Mouse (Mus musculus): ENCODE measurements around the gene Ddc.

Gene Ddc

DNA sequence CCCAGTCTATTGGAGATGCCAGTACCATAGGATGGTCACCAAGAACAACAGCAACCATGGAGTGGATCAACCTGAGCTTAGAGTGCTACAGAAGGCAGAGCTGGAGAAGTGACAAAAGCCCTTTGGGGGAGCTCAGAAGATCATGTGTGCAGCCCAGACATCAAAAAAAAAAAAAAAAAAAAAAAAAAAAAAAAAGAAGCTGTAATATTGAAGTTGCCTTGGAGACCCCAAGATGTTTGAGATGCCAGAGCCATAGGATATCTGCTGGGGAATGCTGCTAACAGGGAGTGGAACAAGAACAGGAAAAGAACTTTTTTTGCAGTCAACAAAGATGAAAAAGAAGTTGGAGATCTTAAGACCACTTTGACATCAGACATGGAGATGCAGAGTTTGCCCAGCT, 7.6 kb upstream of the Ddc start:
- no peak for DNase-seq (ENCODE audit: low spot score in 2 of 2)

DNA sequence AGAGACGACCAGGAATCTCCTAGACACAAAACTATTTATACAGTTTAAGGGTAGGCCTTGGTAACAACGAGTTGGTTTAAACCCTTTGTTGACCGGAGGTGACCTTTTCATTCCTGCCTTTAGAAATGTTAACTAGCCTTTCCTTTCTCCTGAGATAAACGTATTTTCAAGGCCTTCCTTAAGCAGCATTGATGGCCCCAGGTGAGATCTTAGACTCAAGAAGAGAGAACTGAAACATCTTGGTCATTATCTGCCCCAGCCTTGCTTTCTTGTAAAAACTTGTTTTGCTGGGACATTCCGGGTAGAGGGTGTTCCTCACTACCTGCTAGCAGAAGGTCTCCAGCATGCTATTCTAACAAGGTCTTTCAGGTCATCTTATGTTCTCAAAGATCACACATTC, 7.1 kb upstream of the Ddc start:
- DNase-seq (ENCODE audit: low spot score in 2 of 2), result no peak

DNA sequence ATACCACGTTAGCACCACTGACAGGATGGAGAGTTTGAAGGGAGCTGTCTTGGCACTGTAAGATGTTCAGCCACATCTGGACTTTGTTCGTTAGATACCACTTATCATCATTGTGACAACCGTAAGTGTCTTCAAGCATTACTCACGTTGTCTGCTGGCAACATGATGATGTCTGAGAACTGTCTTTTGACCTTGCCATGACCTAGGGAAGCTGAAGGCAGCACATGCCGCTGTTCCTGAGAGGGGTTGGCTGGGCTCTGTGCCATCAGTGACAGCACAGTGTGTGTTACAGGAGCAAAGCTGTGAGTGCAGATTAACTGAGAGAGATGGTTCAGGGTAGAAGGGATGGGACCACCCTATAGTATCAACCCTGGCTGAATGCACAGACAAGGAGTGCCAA, 3.6 kb upstream of the Ddc start:
- DNase-seq (ENCODE audit: low spot score in 2 of 2), result no peak

DNA sequence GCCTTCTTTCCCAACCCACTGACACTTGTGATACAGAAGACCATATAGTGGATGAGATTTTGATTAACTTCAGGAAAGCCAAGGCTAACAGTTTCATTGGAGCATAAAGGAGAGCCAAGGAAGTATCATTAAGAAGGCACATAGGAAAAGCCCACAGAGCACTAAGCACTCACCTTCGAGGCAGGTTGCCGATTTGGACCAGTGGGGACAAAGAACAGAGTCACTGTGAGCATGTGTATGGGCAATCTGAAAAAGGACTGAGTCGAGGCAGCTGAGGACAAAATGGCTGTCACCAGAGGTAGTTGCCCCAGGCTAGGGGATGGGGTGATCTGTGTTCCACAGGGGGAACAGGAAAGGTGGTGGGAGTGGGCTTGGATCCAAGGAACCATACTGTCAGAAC, 552 bp upstream of the Ddc start:
- no peak for DNase-seq (ENCODE audit: low spot score in 2 of 2)

DNA sequence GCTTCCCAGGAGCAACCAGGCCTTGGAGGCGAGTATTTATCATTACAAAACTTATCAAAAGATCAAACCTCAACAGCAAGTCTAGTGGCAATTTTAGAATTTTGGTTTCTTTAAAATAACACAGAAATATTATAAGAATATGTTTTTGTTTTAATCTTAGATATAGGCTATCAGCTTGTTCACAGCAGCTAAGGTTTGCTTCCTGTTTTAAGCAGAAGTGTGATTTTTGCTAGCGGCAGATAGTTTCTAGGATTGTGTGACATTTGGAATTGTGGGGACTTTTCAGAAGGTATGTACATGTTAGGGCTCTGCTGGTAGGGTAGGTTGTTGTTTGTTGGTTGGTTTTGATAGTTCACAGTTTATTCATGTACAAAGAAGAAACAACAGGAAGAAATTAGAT, 2.5 kb downstream of the Ddc start:
- no peak for DNase-seq (ENCODE audit: low spot score in 2 of 2)

DNA sequence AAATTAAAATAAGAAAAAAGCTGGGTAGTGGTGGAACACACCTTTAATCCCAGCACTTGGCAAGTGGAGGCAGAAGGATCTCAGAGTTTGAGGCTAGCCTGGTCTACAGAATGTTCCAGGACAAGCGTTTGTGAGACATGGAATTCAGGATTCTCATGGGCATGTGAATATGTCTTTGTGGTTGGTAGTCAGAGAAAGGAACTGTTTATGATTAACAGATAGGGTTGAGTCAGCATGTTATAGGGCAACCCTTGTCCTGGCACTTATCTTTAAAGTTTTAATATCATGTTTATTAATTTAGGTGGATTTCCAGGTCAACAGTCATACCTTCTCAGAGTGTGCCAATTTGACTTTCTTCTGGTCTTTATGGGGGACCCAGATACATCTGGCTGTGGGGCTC, 4.2 kb downstream of the Ddc start:
- no peak for DNase-seq (ENCODE audit: low spot score in 2 of 2)

DNA sequence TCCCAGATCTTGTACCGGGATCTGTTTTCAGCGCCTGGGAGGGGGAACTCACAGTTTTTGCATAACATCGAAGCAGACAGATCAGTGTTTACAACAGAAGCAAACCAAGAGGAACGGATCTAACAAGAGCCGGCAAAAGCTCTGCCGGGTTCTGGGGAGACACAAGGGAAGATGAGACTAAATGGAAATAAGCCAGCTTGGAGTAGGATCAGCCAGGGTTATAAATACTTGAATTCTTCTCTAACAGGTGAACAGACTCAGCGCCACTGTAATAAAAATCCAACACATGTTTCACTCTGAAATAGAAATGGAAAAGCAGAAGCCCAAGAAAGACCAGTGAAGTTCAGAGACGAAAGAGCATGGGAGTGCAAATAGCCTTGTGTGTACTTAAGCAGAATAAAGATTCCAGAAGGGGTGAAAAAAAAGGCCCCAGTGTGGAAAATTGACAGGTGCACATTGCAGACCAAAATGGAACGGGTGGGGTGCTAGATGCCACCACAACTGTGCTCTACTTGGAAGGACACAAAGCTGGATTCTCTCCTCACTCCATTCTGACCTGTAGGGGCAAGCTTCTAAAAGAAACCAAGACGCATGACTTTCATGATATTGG, 4.8 kb downstream of the Ddc start:
- no peak for DNase-seq (ENCODE audit: low spot score in 2 of 2)

DNA sequence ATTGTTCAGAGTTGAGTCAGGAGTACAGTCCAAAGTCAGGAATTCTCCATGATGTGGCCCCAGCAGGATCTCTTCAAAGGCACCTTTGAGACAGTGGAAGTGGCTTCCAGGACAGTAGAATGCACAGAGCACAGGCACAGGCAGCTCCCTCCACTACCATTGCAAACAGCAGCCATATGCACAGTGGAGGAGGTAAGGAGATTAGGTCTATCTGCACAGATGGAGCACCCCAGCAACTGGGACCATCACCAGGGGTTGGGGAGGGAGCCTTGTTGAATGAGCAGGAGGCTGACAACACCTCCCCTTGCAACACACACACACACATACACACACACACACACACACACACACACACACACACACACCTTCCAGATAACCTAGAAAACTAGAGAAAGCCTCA, 6.1 kb downstream of the Ddc start:
- DNase-seq (ENCODE audit: low spot score in 2 of 2), result no peak

DNA sequence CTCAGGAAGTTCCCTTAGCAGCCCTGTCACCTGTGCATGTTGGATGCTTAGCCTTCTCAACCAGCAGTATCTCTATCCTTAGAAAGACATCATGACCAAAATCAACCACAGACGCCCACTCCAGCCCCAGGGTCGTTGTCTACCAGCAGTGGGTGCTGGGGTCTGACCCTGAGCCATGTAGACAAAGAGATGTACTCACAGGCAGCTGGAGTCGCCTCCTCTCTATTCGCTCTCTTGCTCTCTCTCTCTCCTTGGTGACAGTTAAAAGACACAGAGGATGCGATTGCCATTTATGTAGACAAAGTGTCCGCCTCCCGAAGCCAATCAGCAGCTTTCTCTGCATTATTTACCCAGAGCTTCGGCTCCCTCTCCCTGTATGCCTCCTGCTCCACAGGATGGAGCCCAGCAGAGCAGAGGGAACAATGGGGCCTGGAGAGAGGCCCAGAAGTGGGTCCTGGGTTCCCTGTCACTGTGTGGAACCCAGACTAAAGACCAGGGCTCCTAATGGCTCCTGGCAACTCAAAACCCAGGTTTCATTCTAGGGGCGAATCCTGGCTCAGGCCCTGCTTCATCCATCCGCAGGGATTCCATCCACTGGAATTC, 7.7 kb downstream of the Ddc start:
- no peak for DNase-seq (ENCODE audit: low spot score in 2 of 2)

DNA sequence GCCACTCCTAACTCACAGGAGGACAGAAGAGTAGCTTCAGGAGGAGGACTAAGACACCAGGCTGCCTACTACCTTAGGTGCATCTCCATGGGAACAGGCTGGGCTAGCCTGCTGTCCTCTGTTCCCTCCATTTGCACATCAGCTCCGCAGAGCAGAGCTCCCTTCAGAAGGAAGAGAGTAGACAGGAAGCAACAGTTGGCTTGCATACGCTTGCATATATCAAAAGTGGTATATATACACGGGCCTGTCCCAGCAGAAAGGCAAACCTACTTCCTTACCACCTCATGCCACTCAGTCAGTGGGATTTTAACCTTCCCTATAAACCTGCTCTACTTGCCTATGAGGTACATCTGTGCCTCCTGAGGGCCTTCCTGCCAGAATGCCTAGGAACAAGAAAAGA, 9.2 kb downstream of the Ddc start:
- DNase-seq (ENCODE audit: low spot score in 2 of 2), result no peak

DNA sequence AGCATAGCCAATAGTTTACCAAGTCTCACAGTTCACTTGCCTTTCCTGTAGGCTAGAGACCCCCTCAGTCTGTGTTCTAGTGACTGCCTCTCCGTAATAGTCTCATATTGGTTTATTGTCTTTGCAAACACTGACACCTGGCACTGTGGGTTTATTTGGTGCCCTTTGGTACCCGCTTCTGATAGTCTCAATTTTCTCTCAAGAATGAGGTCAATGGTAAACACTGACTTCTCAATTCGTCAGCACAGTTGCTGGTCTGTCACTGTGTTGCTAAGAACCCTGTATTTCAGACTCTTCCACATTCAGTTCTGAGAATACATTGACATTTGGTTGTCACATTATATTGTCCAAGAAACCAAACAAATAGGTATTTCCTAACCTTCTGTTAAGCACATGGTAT, 9.9 kb downstream of the Ddc start:
- no peak for DNase-seq (ENCODE audit: low spot score in 2 of 2)

DNA sequence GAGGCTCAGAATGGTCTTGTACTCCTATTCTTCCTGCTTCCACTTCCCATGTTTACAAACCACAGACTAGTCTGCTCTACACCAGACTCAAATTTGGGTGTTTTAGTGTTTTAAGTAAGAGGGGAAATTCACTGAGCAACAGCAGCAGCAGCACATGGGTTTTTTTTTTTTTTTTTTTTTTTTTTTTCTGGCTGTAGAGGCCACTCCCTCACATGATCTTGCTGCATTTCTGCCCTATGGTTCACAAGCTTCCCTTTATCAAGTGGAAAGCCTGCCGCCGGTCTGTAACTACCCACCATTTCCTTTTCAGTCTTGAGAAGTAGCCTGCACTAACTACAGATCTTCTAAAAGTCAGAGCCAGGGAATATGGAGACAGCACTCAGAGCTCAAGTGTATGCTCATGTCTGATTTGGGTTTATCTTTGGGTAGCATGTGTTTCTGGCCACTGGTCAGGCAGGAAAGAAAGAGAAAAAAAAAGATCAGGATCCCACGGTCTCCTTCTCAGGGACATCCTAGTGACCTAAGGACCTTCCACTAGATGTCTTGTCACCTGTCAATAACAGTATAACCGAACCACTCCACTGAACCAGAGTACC, 11.4 kb downstream of the Ddc start:
- no peak for DNase-seq (ENCODE audit: low spot score in 2 of 2)

DNA sequence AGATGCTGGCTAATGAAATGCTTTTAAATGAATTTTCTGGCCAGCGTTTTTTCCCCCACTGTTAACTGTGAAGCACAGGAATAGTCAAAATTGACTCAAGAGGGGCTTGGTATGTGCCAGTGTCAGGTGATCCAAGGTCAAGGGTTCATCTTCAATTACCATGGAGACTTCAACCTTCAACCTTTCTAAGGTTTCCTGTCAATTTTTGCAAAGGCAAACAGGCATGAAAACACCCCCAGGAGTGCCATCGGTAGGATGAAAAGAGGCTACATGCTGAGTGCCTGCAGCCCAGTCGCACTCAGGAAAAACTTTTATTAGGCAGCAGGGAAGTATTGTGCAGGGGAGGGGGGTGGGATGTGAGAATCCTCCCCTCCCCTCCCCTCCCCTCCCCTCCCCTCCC, 12.0 kb downstream of the Ddc start:
- no peak for DNase-seq (ENCODE audit: low spot score in 2 of 2)

DNA sequence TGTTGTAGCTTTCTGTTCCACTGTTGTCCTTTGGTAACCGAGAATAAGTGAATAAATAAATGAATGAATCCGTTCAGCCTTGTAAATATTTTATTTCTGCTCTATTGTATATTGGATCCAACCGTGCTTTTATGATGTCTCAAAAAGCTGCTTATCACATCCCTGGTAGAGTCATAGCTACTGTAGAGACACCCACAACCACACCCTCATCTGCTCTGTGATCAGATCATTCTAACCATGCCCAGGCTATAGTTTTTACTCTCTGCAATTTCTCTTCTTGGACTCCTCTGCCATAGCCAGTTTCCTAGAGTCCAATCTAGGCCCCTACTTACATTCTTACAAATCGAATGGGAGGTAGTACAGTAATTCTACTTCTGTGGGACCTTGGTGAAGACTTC, 12.7 kb downstream of the Ddc start:
- DNase-seq (ENCODE audit: low spot score in 2 of 2), result no peak

DNA sequence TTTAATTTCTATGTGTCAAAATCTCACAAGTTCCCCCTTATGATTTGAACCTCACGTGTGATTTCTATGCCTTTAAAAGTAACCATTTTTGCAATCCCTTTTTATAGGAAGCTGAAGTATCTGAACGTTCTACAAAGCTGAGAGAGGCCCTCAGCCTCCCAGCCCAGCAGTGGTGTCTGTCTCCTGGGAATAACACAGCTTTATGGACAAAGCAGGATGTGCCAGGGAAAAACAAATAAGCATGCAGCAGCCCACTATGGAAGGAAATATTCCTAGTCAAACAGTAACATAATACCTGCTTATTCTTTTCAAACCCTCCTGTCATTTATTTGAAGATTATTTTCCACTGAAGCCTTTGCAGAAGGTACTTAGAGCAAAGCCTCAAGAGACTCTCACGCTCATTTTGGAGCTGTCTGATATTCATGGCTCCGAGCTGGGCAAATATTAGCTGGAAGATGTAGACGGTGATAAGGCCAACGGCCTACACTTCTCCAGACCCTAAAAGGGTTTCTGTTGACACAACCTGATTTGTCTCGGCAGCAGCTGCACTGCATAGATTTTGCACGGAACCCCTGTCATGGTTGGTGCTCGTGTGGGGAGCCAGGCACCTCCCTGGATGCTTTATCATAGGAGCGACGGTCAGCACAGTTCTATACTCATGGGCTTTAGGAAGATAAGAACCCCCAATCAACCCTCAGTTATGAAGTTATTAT, 13.3 kb downstream of the Ddc start:
- no peak for DNase-seq (ENCODE audit: low spot score in 2 of 2)

DNA sequence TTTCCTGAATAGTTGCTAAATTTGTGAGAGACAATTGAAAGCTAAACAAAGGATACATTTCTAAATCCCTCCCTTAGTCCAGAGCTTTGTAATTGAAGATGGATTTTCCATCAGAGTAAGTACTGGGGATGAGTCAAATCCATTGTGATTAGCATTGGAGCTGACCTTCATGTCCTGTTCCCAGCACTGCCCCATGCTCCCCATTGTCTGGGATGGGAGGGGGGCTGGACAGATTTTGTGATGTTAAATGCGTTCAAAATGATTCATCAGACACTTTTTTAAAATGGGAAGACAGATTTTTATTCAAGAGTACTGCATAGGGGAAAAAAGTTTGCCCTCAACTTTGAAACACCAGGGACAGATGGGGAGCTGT, 16.2 kb downstream of the Ddc start:
- DNase-seq (ENCODE audit: low spot score in 2 of 2), result no peak

DNA sequence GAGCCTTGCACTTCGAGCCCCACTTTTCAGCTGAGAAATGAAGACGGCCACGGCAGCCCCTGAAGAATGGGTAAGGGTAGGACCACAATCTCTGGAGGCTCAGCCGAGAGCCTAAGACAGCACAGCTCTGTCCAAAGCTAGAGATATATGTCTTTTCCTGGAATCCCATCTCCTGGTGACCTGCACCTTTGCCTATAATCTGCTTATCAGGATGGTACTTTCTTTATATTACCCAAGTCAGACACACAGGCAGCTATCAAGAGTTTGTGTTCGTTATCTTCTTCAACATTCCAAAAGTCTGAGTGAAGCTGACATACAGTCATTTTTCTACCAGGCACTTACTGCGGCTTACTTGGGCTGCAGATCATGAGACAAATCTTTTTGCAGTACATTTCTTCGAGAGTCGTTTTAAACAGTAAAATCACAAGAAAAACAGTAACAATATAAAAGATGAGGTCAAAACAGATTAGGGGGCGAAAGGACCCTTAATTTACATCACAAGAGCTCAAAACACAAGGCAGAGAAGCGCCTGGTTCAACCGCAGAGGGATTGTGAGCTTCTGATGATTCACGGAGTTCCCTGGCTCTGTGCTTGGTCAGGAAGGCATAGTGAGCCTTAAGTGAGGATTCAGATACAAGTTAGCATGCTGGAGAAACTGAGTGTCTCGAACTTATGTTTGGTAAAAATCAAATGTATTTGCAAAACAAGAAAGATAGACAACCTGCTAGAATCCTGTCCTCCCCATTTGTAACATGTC, 16.7 kb downstream of the Ddc start:
- no peak for DNase-seq (ENCODE audit: low spot score in 2 of 2)

DNA sequence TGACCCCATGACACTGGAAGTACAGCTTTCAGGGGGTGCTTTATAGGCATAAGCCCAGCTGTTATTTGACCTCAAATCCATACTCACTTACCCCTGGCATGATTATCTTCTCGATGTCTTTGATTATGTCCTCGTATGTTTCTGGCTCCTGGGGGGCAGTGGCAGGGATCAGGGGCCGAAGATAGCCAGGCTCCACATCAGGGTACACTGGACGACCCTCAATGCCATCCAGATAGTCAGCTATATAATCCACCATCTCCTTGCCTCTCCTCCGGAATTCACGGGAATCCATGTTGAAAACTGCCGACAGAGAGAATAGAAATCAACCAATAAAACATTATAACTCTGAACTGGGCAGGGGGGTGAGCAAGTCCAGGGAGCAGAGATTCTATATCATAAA, 17.6 kb downstream of the Ddc start:
- no peak for DNase-seq (ENCODE audit: low spot score in 2 of 2)

DNA sequence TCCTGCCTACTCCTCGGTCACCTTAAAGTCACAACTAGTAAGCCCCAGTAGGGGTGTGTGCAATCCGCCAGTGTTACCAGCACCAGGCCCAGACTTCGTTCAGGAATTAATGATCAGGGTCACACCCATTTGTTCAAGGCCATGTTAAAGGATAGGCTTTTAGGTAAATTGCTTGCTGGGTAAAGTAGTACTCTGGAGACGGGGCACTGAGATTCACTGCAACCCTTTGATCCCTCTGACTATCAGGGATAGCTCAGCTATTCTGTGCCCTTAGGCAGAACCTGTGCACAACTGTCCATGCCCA, 18.3 kb downstream of the Ddc start:
- DNase-seq (ENCODE audit: low spot score in 2 of 2), result no peak

DNA sequence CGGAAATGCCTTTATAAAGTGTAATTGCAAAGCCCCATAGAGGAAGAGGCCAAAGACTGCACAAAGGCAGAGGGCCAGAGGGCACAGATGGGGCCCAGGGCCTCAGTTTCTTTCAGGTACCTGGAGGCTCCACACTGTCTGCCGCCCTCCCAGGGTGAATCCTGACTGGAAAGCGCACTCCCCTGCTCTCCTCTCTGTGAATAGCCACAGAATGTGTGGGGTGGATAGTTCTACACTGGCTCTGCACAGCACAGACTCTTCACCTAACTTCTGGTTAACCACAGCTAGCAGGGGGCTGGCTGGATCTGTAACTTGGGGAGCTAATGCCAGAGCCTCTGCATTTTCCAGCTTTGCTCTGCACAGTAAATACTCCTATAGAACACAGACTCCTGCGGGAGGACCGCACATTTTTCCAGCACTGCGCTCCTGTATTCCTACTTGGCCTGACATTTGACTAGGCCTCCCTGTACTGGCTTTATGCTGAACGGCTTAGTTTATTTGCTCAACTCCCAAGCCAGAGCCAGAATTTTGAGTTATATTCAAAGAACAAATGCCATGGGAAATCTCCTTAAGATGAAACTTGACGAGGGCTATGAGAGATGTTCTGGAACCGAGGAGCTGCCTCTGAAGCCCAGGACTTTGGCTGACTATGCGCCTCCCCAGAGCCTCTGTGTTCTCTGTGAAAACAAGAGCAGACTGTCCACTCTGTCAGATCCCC, 18.8 kb downstream of the Ddc start:
- no peak for DNase-seq (ENCODE audit: low spot score in 2 of 2)

DNA sequence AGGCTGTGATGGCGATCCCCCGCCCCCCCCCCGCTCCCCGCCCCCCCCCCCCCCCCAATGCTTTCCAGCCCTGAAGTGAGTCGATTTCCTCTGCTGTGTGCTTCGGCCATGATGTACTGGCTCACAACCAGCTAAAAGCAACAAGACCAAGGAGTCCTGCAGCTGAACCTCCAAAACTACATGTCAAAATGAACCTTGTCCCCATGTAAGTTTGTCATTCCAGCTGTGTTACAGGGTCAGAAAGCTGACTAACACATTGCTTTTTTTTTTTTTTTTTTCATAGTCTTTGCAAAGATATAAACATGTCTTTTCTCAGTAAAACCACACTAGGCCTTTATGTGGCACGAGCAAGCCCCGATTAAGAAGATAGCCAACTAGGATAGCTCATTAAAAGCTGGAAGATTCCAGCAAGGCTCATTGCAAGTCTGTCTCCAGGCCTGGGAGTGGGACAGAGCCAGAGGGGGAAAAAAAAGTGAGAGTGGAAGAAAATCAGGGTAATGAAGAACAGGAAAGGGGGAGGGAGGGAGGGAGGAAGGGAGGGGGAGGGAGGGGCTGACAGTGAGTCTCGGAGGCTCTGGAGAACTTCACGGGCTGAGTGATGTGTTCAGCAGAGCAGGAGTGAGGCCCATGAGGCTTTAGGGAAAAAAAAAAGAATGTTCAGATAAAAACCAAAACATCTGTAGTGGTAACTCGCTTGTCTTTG, 19.5 kb downstream of the Ddc start:
- DNase-seq (ENCODE audit: low spot score in 2 of 2), result no peak

DNA sequence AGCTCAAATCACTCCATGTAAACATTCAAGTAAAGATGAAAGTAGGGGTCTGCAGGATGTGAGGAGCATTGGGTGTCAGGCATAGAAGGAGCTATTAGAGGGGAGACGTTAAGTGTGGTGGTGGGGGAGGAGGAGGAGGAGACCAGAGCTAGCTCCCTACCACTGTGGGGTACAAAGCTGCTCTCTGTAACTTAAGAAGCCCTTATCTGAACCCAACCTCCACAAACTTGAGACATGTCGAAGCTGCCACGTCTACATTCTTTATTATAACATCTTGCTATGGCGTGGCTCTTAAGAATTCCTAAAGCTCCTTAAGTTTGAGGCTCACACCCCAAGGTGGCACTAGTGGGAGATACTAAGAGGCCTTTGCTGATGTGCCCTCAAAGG, 20.1 kb downstream of the Ddc start:
- no peak for DNase-seq (ENCODE audit: low spot score in 2 of 2)
